Mouse (Mus musculus) brain, embryonic 18.5 days (tissue): ENCODE data around the gene Itga1.
A peak's percentile ranks its signal among the peaks of the same experiment; 100 is the strongest.

Experiments
- DNase-seq: peaks from one replicate; pipeline ENCODE4 v3.0.0-alpha.2; 2012; ENCODE audit warnings: low read depth, low spot score

Itga1 gene

GRCm38 (mm10) chr13:115054783-115055182 is 47.0 kb downstream of the Itga1 start:
- no peak for DNase-seq

- no peak for DNase-seq
These were observed 49.2 kb downstream of the Itga1 start for GRCm38 (mm10) chr13:115052568-115052967.

GRCm38 (mm10) chr13:115050660-115051559 is 50.9 kb downstream of the Itga1 start:
- peak; percentile 16 for DNase-seq

- no peak for DNase-seq
These were observed 59.1 kb downstream of the Itga1 start for GRCm38 (mm10) chr13:115042652-115043051.

GRCm38 (mm10) chr13:115037304-115037703 is 64.5 kb downstream of the Itga1 start:
- no peak for DNase-seq

GRCm38 (mm10) chr13:115035387-115035786 is 66.4 kb downstream of the Itga1 start:
- no peak for DNase-seq

GRCm38 (mm10) chr13:115033135-115033534 is 68.6 kb downstream of the Itga1 start:
- DNase-seq, result no peak

GRCm38 (mm10) chr13:115031177-115032000 is 70.4 kb downstream of the Itga1 start:
- DNase-seq, result no peak

GRCm38 (mm10) chr13:115025394-115025793 is 76.4 kb downstream of the Itga1 start:
- DNase-seq, result no peak

GRCm38 (mm10) chr13:115022117-115022787 is 79.5 kb downstream of the Itga1 start:
- no peak for DNase-seq

GRCm38 (mm10) chr13:115021411-115021810 is 80.4 kb downstream of the Itga1 start:
- DNase-seq, result no peak

GRCm38 (mm10) chr13:115020727-115021126 is 81.0 kb downstream of the Itga1 start:
- no peak for DNase-seq

- DNase-seq, result no peak
These were observed 84.2 kb downstream of the Itga1 start for GRCm38 (mm10) chr13:115017545-115017944.

- no peak for DNase-seq
These were observed 90.2 kb downstream of the Itga1 start for GRCm38 (mm10) chr13:115011547-115011946.

GRCm38 (mm10) chr13:115006213-115006835 is 95.4 kb downstream of the Itga1 start:
- DNase-seq, result no peak

- no peak for DNase-seq
These were observed 96.4 kb downstream of the Itga1 start for GRCm38 (mm10) chr13:115005342-115005741.

GRCm38 (mm10) chr13:115003444-115004053 is 98.2 kb downstream of the Itga1 start:
- DNase-seq, result no peak

GRCm38 (mm10) chr13:115002837-115003236 is 98.9 kb downstream of the Itga1 start:
- no peak for DNase-seq

GRCm38 (mm10) chr13:115002155-115002554 is 99.6 kb downstream of the Itga1 start:
- DNase-seq, result no peak

GRCm38 (mm10) chr13:114999582-114999981 is 102.2 kb downstream of the Itga1 start:
- DNase-seq, result no peak

GRCm38 (mm10) chr13:114998100-114998499 is 103.7 kb downstream of the Itga1 start:
- DNase-seq, result no peak
